Mouse (Mus musculus) kidney, adult 9 months (tissue): Measurements from ENCODE around the gene Rho.
A peak's percentile ranks its signal among the peaks of the same experiment; 100 is the strongest.

Experiments
- DNase-seq: peaks from one replicate; pipeline ENCODE4 v3.0.0; 2022

Gene Rho

DNA sequence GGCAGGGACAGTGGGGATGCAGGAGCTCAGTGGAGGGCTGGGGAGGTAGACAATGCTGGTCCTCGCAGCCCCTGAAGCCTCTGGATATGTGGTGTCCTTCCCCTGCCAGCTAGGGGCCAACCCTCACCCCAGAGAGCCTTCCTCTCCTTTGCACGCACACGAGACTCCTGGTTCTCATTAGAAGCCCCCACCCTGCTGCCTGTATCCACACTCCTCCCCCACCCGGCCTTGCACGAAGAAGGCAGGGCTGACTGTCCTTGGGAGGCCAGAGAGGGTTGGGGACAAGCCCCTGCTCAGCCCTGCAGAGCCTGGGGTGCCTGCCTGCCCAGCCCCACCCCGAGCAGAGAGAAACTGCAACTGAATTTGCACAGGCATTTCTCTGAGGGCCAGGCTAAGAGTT is 26.1 kb downstream of the Rho start:
- DNase-seq: no peak

DNA sequence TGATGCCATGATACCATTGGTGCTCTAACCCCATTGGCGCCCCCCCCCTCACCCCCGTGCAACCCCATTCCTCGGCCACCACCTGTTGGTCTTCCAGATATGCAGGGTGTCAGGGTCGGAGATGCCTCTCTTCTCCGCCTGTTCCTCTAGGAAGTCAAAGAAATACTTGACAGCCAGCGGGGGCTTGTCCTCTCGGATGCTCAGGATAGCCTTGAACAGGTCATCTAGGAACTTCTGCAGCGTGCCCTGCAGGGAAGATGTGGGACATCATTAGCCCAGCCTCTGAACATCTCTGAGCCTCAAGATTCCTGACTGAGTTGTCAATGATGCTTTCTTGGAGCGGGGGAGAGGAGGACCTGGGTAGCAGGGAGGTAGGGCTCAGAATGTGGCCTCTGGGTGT is 26.9 kb downstream of the Rho start:
- DNase-seq: no peak

GRCm38 (mm10) chr6:115959151-115959691 is 27.7 kb downstream of the Rho start:
- DNase-seq: peak; percentile 87

DNA sequence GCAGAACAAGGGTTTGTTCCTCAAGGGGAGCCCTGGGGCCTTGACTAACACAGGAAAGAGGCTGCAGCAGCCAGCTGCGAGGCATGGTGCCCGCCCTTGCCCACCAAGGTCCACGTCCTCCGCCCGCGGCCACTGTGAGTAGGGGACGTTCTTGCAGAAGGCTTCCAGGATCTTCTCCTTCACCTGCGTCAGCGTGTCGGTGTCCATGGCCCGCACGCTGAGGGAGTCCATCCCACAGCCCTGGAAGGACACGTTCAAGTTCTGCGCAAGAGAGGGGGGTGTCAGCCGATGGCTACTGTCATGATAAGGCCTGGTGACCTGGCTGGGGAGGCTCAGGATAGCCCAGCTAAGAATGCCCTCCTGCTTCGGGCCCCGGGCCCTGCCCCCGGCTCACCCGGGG is 28.8 kb downstream of the Rho start:
- DNase-seq: no peak

GRCm38 (mm10) chr6:115961743-115962142 is 30.2 kb downstream of the Rho start:
- no peak for DNase-seq

GRCm38 (mm10) chr6:115962439-115963085 is 31.0 kb downstream of the Rho start:
- DNase-seq: no peak

- DNase-seq: no peak
These were observed 32.1 kb downstream of the Rho start for GRCm38 (mm10) chr6:115963656-115964055.

DNA sequence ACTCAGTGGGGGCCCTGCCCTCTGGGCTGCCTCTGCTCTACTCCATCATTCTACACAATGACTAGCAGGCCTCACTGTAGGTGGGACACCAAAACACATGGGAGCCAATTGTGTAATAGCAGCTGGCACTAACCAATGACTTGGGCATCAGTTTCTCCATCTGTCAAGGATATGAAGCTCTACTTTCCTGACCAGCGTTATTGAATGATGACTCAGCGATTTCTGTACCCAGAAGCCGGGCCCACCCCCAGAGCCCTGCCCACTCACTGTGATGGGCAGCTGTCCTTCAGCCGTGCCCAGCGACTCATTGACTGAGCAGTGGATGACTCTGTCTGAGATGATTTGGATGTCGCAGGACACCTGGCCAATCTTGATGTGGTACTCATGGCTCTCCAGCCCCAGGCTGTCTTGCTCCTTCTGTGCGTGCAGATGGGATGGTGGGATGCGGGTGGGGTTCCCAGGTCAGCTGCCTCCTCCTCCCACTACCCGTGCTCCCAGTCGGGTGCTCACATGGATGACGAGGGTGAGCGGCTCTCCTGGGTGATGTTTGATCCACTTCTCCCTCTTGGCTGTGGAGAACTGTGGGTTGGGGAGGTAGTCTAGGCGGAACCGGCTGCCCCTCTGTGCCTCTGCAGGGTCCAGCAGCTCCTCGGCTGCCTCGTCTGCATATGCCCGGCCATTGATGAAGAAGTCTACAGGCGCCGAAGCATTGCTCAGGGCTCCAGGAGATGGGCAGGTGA is 34.8 kb downstream of the Rho start:
- DNase-seq: no peak

DNA sequence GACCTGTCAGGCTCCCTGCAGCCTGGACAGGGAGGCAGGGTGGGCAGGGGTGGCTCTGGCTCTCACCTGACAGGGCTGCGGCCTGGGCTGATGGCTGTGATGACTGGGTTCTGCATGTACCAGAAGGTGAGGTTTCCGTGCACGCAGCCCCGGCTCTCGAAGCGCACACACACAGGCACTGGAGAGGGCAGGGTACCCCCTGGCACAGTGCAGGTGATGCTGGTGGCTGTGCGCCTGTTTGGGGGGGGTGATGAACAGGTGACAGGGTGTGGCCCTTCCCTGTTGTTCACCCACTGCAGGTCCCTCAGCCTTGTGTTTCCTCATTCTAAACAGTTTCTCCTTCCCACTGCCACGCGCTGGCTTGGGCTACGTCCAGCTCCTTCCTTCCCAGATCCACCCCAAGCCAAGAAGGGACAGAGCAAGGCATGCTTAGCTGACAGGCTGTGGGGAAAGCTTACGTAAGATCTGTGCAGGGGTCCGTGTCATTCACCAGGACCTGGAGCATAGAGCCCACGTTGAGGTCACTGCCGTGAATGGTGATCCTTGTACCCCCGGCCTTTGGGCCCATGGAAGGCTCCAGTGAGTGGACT is 35.8 kb downstream of the Rho start:
- no peak for DNase-seq

- DNase-seq: no peak
These were observed 36.5 kb downstream of the Rho start for GRCm38 (mm10) chr6:115968086-115968485.

DNA sequence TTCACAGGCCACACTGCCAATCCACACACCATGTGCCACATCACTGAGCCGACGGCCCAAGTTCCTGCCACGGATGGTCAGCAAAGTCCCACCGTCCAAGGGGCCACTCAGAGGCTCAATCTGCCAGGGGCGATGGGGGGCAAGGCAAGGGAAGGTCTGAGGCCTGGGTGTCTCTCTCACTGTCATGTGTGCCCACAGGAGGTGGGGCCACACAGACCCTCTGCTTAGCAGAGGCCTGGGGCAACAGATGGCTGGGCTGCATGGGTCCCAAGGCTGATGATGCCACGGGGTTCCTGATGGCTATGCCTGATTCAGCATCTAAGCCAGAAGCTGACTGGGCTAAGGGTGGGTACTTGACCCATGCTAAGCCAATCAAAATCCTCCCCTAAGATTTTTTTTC is 37.2 kb downstream of the Rho start:
- DNase-seq: no peak

GRCm38 (mm10) chr6:115969103-115969502 is 37.6 kb downstream of the Rho start:
- DNase-seq: no peak

DNA sequence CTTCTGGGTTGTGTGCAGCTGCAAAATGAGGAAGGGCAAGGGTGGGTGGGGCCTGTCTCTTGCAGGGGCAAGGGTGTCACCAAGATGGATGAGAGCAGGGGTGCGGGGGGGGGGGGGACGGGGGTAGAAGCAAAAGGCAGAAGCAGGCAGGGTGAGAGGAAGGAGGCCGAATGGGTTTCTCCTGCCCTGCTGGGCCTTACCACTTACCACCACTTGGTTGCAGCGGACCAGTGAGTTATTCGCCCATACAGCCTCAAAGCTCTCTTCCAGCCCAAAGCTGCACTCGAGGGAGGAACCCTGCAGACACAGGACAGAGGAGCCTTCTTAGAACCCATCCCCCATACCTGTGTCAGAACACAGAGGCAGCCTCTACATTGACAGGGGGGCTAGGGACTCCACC is 38.4 kb downstream of the Rho start:
- DNase-seq: no peak

- DNase-seq: peak; percentile 53
These were observed 39.9 kb downstream of the Rho start for GRCm38 (mm10) chr6:115971273-115972060.

GRCm38 (mm10) chr6:115972083-115972764 is 40.7 kb downstream of the Rho start:
- DNase-seq: no peak

- no peak for DNase-seq
These were observed 41.8 kb downstream of the Rho start for GRCm38 (mm10) chr6:115973139-115973875.

GRCm38 (mm10) chr6:115973881-115974662 is 42.5 kb downstream of the Rho start:
- DNase-seq: no peak

- no peak for DNase-seq
These were observed 44.1 kb downstream of the Rho start for GRCm38 (mm10) chr6:115975606-115976005.

DNA sequence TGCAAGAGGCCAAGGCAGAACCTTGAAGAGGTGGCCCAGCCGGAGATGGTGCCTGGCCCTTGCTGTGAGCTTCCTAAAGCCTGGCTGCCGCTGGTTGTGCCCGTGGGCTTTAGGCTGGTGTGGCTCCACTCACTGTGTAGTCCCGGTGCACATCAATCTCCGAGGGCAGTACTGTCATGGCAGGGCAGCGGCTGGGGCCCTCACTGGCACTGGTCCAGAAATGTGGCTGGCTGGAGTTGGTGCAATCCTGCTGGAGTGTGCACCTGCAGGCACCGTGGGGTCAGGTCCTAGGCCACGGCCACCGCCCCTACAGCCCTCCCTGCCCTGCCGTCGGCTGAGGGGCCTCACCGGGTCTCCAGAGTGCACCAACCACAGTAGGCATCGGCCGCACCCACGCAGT is 46.3 kb downstream of the Rho start:
- DNase-seq: no peak

DNA sequence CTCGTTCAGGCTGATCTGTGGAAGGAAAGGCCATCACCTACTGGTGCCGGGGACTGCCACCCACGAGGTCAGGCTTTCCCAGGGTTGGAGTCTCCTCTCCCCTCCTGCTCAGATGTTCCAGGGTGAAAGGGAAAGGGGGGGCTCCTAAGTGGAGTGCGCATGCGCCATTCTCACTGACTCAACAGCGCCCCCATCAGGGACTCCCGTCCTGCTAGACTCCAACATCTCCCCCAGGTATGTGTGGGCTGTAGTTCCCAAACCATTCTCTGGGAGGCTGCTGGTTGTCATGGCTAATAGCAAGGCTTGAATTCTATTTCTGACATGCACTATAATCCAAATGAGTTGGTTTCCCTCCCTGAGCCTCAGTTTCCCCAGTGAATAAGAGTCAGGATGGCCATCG is 47.0 kb downstream of the Rho start:
- DNase-seq: no peak

- peak; percentile 45 for DNase-seq
These were observed 51.3 kb downstream of the Rho start for GRCm38 (mm10) chr6:115982889-115983288.
